Mouse (Mus musculus) C2C12 (cell line): ENCODE results near the gene Gcm1. TPM values are rescaled to one million over a fixed set of nuclear protein-coding genes. Genes with fewer than 3 reads are reported as not detected.

ENCODE experiments used
- H3K27me3 ChIP-seq: one replicate; pipeline ENCODE4 v1.6.1; 2011; ENCODE audit not compliant: control insufficient read depth, insufficient read depth, insufficient read length
- H3K36me3 ChIP-seq: one replicate; pipeline ENCODE4 v1.6.1; 2011; ENCODE audit not compliant: control insufficient read depth, insufficient read depth
- H3K4me3 ChIP-seq: one replicate; pipeline ENCODE4 v1.5.1; 2011; ENCODE audit warnings: mild to moderate bottlenecking, control low read depth; ENCODE audit not compliant: poor library complexity, insufficient read depth, severe bottlenecking
- H3K79me2 ChIP-seq: one replicate; pipeline ENCODE4 v1.6.1; 2011; ENCODE audit not compliant: control insufficient read depth, insufficient read depth
- H3K79me3 ChIP-seq: one replicate; pipeline ENCODE4 v1.6.1; 2011; ENCODE audit warnings: low read depth, control low read depth
- H3ac ChIP-seq: one replicate; pipeline ENCODE3; 2011; ENCODE audit warnings: low read depth; ENCODE audit not compliant: control insufficient read depth, insufficient read length
- CEBPB ChIP-seq: IDR thresholded peaks from one replicate; pipeline ENCODE4 v1.6.1; 2011; ENCODE audit warnings: low read depth, mild to moderate bottlenecking, control low read depth, moderate library complexity
- CTCF ChIP-seq: IDR thresholded peaks from one replicate; pipeline ENCODE4 v1.5.1; 2011; ENCODE audit not compliant: control insufficient read depth, insufficient read depth, insufficient read length
- FOSL1 ChIP-seq: IDR thresholded peaks from one replicate; pipeline ENCODE4 v1.8.0; 2011; ENCODE audit warnings: mild to moderate bottlenecking, low read length; ENCODE audit not compliant: poor library complexity, insufficient read depth, severe bottlenecking
- MAX ChIP-seq: IDR thresholded peaks from one replicate; pipeline ENCODE4 v1.6.1; 2011; ENCODE audit warnings: mild to moderate bottlenecking, control low read depth
- MYOD1 ChIP-seq: IDR thresholded peaks from one replicate; pipeline ENCODE4 v1.6.1; 2011; ENCODE audit warnings: low read depth; ENCODE audit not compliant: control insufficient read depth, insufficient read length
- MYOG ChIP-seq: IDR thresholded peaks from one replicate; pipeline ENCODE4 v1.6.1; 2011; ENCODE audit not compliant: control insufficient read depth, insufficient read length; ENCODE audit errors: extremely low read depth
- USF1 ChIP-seq: IDR thresholded peaks from one replicate; pipeline ENCODE4 v1.6.1; 2011; ENCODE audit warnings: low read depth, mild to moderate bottlenecking, control low read depth, moderate library complexity
- polyA plus RNA-seq: library from polyadenylated mRNA; unstranded; fragments of >200 nt; fragmentation: generic; extraction: Trizol; gene quantifications from one replicate; pipeline ENCODE4 v1.2.1, GENCODE M21; 2012; ENCODE audit warnings: missing spikeins

Gcm1 gene
- polyA plus RNA-seq, 1 experiment = not detected

DNA sequence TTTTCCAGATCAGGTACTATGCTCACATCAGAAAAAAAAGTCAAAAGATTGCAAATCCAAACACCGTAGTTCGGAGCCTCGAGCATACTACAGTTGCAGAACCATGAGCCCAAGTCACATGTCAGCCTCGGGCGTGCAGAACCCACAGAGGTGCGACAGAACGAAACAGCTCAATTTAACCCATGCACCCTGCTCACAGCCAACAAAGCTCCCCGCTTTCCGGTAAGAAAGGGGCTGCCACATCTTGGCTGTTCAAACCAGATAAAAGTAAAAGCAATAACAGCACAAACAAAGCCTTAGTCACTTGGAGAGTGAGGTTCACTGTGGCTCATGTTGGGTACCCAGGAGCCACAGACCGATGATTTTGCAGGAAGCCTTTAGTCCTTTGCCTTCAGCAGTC, 41.0 kb upstream of the Gcm1 start:
- Histone ChIP-seq H3ac (no peak overlapping the region), H3K27me3 (no peaks in the 10 kb centered on the region), H3K4me3 (no peak overlapping the region), H3K36me3 (no peaks in the 10 kb centered on the region), H3K79me2 (no peaks in the 10 kb centered on the region), H3K79me3 (no peaks in the 10 kb centered on the region)
- no peak for TF ChIP-seq CEBPB
- TF ChIP-seq CTCF = no peak
- no peak for TF ChIP-seq MYOD1
- TF ChIP-seq USF1 = no peak
- TF ChIP-seq MAX = no peak
- TF ChIP-seq MYOG = no peak
- no peak for TF ChIP-seq FOSL1

DNA sequence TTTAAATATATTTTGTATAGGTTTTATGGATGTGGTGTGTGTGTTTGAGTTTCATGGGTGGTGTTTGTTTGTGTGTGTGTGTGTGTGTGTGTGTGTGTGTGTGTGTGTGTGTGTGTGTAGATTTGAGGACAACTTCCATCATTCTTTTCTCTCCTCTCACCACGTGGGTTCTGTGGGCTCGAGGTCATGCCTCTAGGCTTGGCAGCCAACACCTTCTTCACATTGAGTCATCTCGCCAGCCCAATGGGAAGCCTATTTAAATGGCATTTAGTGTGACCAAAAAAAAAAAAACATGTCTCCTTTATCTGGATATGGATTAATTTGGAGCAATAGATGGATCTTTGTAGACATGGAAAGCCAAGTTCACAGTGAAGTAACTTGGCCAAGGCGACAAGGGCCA, 39.7 kb upstream of the Gcm1 start:
- no peak for TF ChIP-seq CEBPB
- TF ChIP-seq CTCF = no peak
- no peak for TF ChIP-seq FOSL1
- TF ChIP-seq MAX = no peak
- TF ChIP-seq USF1 = no peak
- no peak for TF ChIP-seq MYOD1
- TF ChIP-seq MYOG = no peak
- Histone ChIP-seq H3K4me3 (no peak overlapping the region), H3K79me3 (no peaks in the 10 kb centered on the region), H3ac (no peak overlapping the region), H3K36me3 (no peaks in the 10 kb centered on the region), H3K27me3 (no peaks in the 10 kb centered on the region), H3K79me2 (no peaks in the 10 kb centered on the region)

DNA sequence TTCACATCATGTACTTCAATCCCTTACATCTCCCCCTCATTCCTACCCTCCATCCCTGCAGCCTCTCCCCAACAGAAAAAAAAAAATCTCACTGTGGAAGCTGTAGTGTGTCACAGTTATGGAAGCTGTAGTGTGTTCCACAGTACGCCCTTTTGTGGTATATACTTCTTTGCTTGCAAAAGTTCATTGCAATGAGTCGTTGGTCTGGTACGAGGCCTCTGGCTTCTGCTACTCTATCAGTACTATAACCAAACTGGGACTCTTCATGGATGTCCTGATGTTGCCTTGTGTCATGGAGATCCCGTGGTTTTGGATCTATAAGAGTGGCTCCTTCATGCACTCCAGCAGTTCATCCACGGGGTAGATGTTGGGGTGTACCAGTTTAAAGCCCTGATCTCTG, 39.0 kb upstream of the Gcm1 start:
- Histone ChIP-seq H3K4me3 (no peak overlapping the region), H3K79me3 (no peaks in the 10 kb centered on the region), H3ac (no peak overlapping the region), H3K27me3 (no peaks in the 10 kb centered on the region), H3K79me2 (no peaks in the 10 kb centered on the region), H3K36me3 (no peaks in the 10 kb centered on the region)
- no peak for TF ChIP-seq MYOD1
- no peak for TF ChIP-seq MYOG
- TF ChIP-seq MAX = no peak
- no peak for TF ChIP-seq USF1
- no peak for TF ChIP-seq CEBPB
- no peak for TF ChIP-seq FOSL1
- TF ChIP-seq CTCF = no peak

DNA sequence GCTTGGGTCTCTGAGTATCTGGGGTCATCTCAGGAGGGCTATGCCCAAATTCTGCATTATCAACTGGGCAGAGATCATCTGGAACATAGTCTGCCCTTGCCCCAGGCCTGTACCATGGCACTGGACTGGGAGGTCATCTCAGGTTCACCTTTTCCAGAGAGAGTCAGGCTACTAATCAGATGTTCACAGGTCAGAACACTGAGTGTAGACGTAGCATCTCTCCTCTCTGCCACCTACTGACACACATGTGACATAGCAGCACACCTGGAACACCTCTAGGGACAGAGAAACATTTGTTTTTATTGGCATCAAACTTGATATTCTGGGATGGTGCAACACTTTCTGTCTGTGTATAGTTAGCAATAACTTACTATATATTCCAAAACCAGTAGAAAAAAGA, 37.9 kb upstream of the Gcm1 start:
- H3ac ChIP-seq = no peak overlapping the region
- no peaks in the 10 kb centered on the region for H3K79me3 ChIP-seq
- no peak overlapping the region for H3K4me3 ChIP-seq
- no peaks in the 10 kb centered on the region for H3K36me3 ChIP-seq
- H3K27me3 ChIP-seq = no peaks in the 10 kb centered on the region
- TF ChIP-seq MYOD1 (no peak), USF1 (no peak)
- H3K79me2 ChIP-seq = no peaks in the 10 kb centered on the region

DNA sequence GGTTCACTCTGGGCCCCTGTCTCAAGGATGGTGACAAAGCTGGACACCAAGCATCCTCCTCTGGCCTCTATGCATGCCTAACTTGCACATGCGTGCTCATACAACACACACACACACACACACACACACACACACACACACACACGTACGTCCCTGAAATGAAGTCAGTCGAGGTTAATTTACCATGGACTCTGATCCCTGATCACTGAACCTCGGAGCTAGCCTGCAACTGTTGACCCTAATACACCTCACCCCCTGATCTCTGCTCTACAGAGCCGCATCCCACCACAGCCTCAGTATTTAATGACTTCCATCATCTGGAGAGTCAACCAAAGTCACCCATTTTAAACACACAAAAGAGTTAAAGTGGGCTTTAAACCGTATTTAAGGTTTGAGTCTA, 35.9 kb upstream of the Gcm1 start:
- Histone ChIP-seq H3K79me2 (no peaks in the 10 kb centered on the region), H3K36me3 (no peaks in the 10 kb centered on the region), H3K4me3 (no peak overlapping the region), H3ac (no peak overlapping the region), H3K27me3 (no peaks in the 10 kb centered on the region), H3K79me3 (no peaks in the 10 kb centered on the region)
- TF ChIP-seq MAX = no peak
- no peak for TF ChIP-seq MYOG
- TF ChIP-seq FOSL1 = no peak
- no peak for TF ChIP-seq USF1
- no peak for TF ChIP-seq CEBPB
- no peak for TF ChIP-seq MYOD1
- TF ChIP-seq CTCF = no peak

DNA sequence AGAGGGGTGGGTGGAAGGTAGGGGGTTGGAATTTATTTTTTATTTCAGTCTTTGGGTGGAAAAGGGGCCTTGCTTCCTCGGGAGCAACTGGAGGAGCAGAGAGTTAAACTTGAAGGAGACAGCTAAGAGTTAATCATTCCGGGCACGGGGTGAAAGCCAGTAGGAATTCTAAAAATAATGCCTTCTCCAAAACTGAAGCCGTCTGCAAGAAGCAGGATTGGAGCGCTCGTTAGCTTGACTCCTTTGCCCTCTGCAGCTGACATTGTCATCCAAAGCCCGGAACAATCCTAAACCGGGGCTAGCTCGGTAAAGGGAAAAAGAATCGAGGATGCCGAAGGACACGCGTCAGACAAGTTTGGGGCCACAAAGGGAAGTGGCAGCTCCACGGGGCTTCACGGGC, 35.4 kb upstream of the Gcm1 start:
- no peaks in the 10 kb centered on the region for H3K79me3 ChIP-seq
- H3K79me2 ChIP-seq = no peaks in the 10 kb centered on the region
- H3K4me3 ChIP-seq = no peak overlapping the region
- no peak overlapping the region for H3ac ChIP-seq
- no peaks in the 10 kb centered on the region for H3K36me3 ChIP-seq
- no peak for TF ChIP-seq CTCF
- no peak for TF ChIP-seq FOSL1
- TF ChIP-seq MYOD1 = no peak
- no peak for TF ChIP-seq MAX
- no peak for TF ChIP-seq CEBPB
- TF ChIP-seq MYOG = no peak
- TF ChIP-seq USF1 = no peak
- H3K27me3 ChIP-seq = no peaks in the 10 kb centered on the region
